Mouse (Mus musculus): ENCODE measurements around the gene Rps8.

DNA sequence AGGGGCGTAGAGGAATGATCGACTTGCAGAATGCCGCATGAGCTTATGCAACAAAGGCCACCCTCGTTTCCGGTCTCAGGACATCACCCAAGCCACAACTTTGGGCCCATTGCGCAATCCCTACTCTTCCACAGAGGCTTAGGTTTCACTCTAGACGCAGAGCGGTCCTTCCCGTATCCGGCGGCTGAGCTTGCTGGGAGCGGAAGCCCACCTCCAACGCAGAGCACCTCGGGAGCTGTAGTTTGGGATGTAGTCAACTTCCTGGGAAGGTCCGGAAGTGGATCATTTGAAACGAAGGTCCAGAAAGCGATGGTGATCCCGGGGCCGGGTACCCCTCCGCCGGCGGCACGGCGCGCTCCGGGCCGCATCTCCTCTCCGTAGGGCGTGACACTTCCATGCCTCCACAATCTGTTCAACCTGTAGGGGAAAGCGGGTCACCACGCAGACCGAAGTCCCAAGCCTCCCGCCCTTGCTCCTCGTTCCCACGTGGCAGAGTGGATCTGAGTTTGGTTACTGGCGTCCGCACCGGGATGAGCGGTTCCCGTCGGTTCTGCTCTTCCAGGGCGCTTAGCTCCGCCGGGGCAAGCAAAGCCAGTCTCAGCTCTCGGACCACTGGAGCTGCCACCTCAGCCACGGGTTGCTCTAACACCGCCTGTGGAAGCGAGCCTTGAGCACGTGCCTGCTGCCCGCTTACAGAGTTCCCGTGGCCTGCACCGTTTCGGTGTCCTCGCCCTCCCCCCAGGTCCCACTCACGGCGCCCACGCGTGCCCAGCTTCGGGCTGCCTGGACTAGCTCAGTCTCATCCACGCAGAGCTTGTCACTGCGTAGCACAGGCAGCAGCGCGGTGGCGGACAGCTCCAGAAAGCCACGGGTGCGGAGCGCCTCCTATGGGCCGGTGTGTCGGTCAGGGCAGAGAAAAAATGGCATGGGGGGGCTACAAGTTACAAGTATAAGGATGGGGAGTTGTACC, 35.3 kb downstream of the Rps8 start:
- TF ChIP-seq HCFC1 (IDR thresholded peaks at IDR 0.05; ENCODE audit: low read depth, low read length) (peak; percentile 99), CTCF (IDR thresholded peaks at IDR 0.05 in 2 of 3, conservative IDR thresholded peaks at IDR 0.05 in 1 of 3; ENCODE audit: control insufficient read depth in 1 of 3, insufficient read depth in 1 of 3, low read depth in 2 of 3, low read length in 3 of 3, poor library complexity in 1 of 3, severe bottlenecking in 1 of 3) (peak; percentile 66 to 90 (median 86)), RCOR1 (IDR thresholded peaks at IDR 0.05; ENCODE audit: low read depth, low read length) (0 out of 2 replicates have a peak, but pooled peaks have one; percentile 22), MYC (IDR thresholded peaks at IDR 0.05; ENCODE audit: low read depth, low read length) (peak; percentile 91), POLR2AphosphoS2 (IDR thresholded peaks at IDR 0.05; ENCODE audit: low read length) (peak; percentile 89), EP300 (IDR thresholded peaks at IDR 0.05; ENCODE audit: low read depth in 1 of 2, low read length in 2 of 2) (peak in 1 of 2 experiments; percentile 34; a peak in 2 of 4 replicates), POLR2A (IDR thresholded peaks at IDR 0.05; ENCODE audit: control insufficient read depth in 1 of 2, insufficient read depth in 1 of 2, low read depth in 1 of 2, low read length in 2 of 2, poor library complexity in 1 of 2) (peak; percentile 69 to 96), RAD21 (IDR thresholded peaks at IDR 0.05; ENCODE audit: low read depth, low read length) (peak; percentile 40), UBTF (IDR thresholded peaks at IDR 0.05; ENCODE audit: borderline replicate concordance, insufficient read depth, low read depth, low read length) (no peak), ZMIZ1 (IDR thresholded peaks at IDR 0.05; ENCODE audit: low read depth, low read length) (no peak; the same call in 1 of the 2 replicates), NRF1 (IDR thresholded peaks at IDR 0.05; ENCODE audit: insufficient read depth, low read depth, low read length, poor library complexity, severe bottlenecking) (no peak; the same call in 1 of the 2 replicates), TAL1 (IDR thresholded peaks at IDR 0.05; ENCODE audit: low read length) (no peak)

Data from MEL (cell line).